Mouse (Mus musculus) neural tube, embryonic 11.5 days (tissue): ENCODE measurements at regions not wholly inside any gene's neighbourhood (a gene's known extent, or its start where the extent isn't known, plus 50 kb on each side); places are given as distances from the start of the nearest gene placed in this dataset.
A peak's percentile ranks its signal among the peaks of the same experiment; 100 is the strongest.
"Not testable (repeated sequence)": the region's sequence is repeated elsewhere in the genome, so short reads cannot be mapped to it uniquely, and the experiment has no call there.

ENCODE experiments used
- ATAC-seq: fragments of 200-750 bp; cut with Nextera tagmentation; 2 replicates; pipeline ENCODE4 v1.8.0; 2017; ENCODE audit warnings: moderate number of reproducible peaks, mild to moderate bottlenecking, moderate TSS enrichment, moderate library complexity; ENCODE audit not compliant: insufficient read depth, low FRiP score, low TSS enrichment
- DNase-seq: peaks from one replicate; pipeline ENCODE4 v3.0.0-alpha.2; 2015; ENCODE audit warnings: low spot score
- H3K27ac ChIP-seq: fragments of 300-500 bp; sonication (generic); 2 replicates; pipeline ENCODE4 v1.5.1; 2014; ENCODE audit warnings: low read depth, mild to moderate bottlenecking, low read length
- H3K27me3 ChIP-seq: fragments of 300-500 bp; sonication (generic); 2 replicates; pipeline ENCODE4 v1.6.1; 2014; ENCODE audit warnings: mild to moderate bottlenecking, low read length, mixed read lengths; ENCODE audit not compliant: control insufficient read depth, insufficient read depth
- H3K36me3 ChIP-seq: fragments of 300-500 bp; sonication (generic); 2 replicates; pipeline ENCODE4 v1.6.1; 2014; ENCODE audit warnings: mild to moderate bottlenecking, low read length, moderate library complexity, mixed read lengths; ENCODE audit not compliant: control insufficient read depth, insufficient read depth
- H3K4me1 ChIP-seq: fragments of 300-500 bp; sonication (generic); 2 replicates; pipeline ENCODE4 v1.6.1; 2014; ENCODE audit warnings: low read length, mixed read lengths; ENCODE audit not compliant: control insufficient read depth, insufficient read depth
- H3K4me2 ChIP-seq: fragments of 300-500 bp; sonication (generic); 2 replicates; pipeline ENCODE4 v1.6.1; 2014; ENCODE audit warnings: low read depth, mild to moderate bottlenecking, moderate library complexity
- H3K4me3 ChIP-seq: fragments of 300-500 bp; sonication (generic); 2 replicates; pipeline ENCODE4 v1.5.1; 2014; ENCODE audit warnings: low read depth, low read length
- H3K9ac ChIP-seq: fragments of 300-500 bp; sonication (generic); 2 replicates; pipeline ENCODE4 v1.6.1; 2014; ENCODE audit warnings: mild to moderate bottlenecking, low read length
- H3K9me3 ChIP-seq: fragments of 300-500 bp; sonication (generic); 2 replicates; pipeline ENCODE4 v1.6.1; 2016; ENCODE audit warnings: low read length; ENCODE audit not compliant: control insufficient read depth
- WGBS: fragments of 180-500 bp; shearing (Covaris S2); extraction: QIAGEN DNeasy Blood & Tissue Kit; methylation state at CpG from one replicate; pipeline ENCODE4 v1.1.7; 2014; 5-methylcytosine and 5-hydroxymethylcytosine counted together

DNA sequence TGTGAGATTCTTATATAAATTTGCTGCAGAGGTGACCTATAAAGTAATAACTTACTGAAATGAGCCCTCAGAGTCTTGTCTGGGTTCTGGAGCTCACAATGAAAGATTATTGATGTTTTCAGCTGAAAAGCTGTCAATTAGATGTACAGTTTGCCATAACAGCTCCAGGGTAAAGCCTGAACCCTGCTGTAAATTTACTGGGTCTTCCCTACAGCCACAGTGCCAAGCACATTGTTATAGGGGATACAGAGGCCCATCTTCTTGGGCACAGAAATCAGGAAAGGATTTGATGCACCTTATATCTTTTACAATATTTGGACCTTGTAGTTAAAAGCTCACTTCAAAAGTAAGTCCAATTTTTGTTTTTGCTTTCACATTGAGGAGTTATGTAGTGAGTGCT, 628.0 kb downstream of the Cdh9 start:
- ATAC-seq (peak; percentile 60; the same call in 1 of the 2 replicates), DNase-seq (no peak)
- Histone ChIP-seq H3K36me3 (no peaks in the 10 kb centered on the region), H3K4me2 (no peak overlapping the region), H3K9ac (no peak overlapping the region), H3K27me3 (no peaks in the 10 kb centered on the region), H3K27ac (no peak overlapping the region), H3K9me3 (no peaks in the 10 kb centered on the region), H3K4me3 (no peak overlapping the region), H3K4me1 (no peaks in the 10 kb centered on the region)

GRCm38 (mm10) chr15:17357083-17357774, 628.7 kb downstream of the Cdh9 start:
- DNase-seq (no peak), ATAC-seq (peak; percentile 63; the same call in 1 of the 2 replicates)
- H3K27me3 ChIP-seq: no peaks in the 10 kb centered on the region
- H3K4me2 ChIP-seq: no peak overlapping the region
- no peaks in the 10 kb centered on the region for H3K4me1 ChIP-seq
- no peak overlapping the region for H3K4me3 ChIP-seq
- no peaks in the 10 kb centered on the region for H3K36me3 ChIP-seq
- WGBS: 54% methylated on average over 2 of the region's 2 CpGs
- H3K9ac ChIP-seq: no peak overlapping the region
- H3K27ac ChIP-seq: no peak overlapping the region
- H3K9me3 ChIP-seq: no peaks in the 10 kb centered on the region

DNA sequence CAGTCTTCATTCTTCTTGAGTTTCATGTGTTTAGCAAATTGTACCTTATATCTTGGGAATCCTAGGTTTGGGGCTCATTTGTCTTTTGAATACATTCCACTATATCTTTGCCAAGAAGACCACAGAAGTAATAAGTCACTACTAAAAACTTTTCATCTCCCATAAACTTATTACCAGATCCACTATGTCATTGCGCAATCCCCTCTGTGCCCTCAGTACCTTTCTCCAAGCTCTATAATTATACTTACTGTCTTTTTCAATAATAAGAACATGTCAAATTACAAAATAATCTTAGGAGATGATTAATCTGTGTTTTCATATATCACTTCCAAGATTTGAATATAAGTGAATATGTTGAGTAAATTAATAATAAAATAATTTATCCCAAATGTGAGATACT, 676.1 kb downstream of the Cdh9 start:
- no peak overlapping the region for H3K4me3 ChIP-seq
- H3K27me3 ChIP-seq: no peaks in the 10 kb centered on the region
- no peaks in the 10 kb centered on the region for H3K4me1 ChIP-seq
- H3K9ac ChIP-seq: no peak overlapping the region
- no peak overlapping the region for H3K27ac ChIP-seq
- no peak overlapping the region for H3K4me2 ChIP-seq
- no peaks in the 10 kb centered on the region for H3K9me3 ChIP-seq
- DNase-seq (no peak), ATAC-seq (no peak)
- H3K36me3 ChIP-seq: no peaks in the 10 kb centered on the region
- 96% methylated on average over 1 of the region's 1 CpGs for WGBS

DNA sequence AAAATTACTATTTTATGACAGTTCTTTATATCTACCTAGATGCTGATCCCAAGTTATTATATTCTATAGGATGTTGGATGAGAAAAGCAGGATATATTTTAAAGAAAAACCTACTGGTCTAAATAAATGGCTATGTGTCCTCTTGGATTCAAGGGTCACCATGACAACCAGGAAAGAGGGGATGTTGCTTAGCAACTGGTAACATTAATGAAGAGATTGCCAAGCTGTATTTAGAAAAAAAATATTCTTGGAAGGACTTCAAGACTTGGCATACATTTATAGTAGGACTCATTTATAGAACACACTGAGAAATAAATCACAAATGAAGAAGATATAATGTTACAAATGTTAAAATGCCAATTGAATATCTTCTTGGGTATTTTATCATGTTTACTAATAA, 699.2 kb downstream of the Cdh9 start:
- no peaks in the 10 kb centered on the region for H3K36me3 ChIP-seq
- H3K4me1 ChIP-seq: no peaks in the 10 kb centered on the region
- H3K9ac ChIP-seq: no peak overlapping the region
- no peaks in the 10 kb centered on the region for H3K9me3 ChIP-seq
- H3K4me3 ChIP-seq: no peak overlapping the region
- H3K27ac ChIP-seq: no peak overlapping the region
- H3K4me2 ChIP-seq: no peak overlapping the region
- H3K27me3 ChIP-seq: no peaks in the 10 kb centered on the region
- DNase-seq (no peak), ATAC-seq (no peak)

DNA sequence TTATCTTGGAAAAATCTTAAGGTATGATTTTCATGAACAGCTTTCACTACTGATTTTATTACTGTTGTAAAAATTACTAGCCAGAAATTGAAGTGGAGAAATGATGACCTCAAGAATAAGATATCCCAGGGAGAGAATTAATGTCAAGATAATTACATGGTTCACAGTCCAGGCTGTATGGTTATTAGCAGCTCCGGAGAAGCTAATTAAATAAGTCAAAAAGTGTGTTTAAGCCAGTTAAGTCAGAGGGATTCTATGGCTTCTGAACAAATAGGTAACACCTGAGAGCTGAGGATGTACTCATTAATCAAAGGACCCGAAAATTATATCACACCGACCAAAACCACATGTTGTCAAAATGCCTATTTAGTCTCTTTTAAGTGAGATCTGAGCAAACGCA, 703.3 kb downstream of the Cdh9 start:
- Histone ChIP-seq H3K9me3 (no peaks in the 10 kb centered on the region), H3K4me3 (no peak overlapping the region), H3K4me2 (no peak overlapping the region), H3K36me3 (no peaks in the 10 kb centered on the region), H3K27ac (no peak overlapping the region), H3K27me3 (no peaks in the 10 kb centered on the region), H3K4me1 (no peaks in the 10 kb centered on the region), H3K9ac (no peak overlapping the region)
- 82% methylated on average over 4 of the region's 4 CpGs for WGBS
- ATAC-seq: no peak
- DNase-seq: no peak

- H3K4me1 ChIP-seq: no peaks in the 10 kb centered on the region
- no peak overlapping the region for H3K4me2 ChIP-seq
- WGBS: 90% methylated on average over 1 of the region's 1 CpGs
- no peaks in the 10 kb centered on the region for H3K9me3 ChIP-seq
- no peak for ATAC-seq
- H3K27ac ChIP-seq: no peak overlapping the region
- H3K9ac ChIP-seq: no peak overlapping the region
- H3K36me3 ChIP-seq: no peaks in the 10 kb centered on the region
- no peaks in the 10 kb centered on the region for H3K27me3 ChIP-seq
- no peak overlapping the region for H3K4me3 ChIP-seq
- no peak for DNase-seq
These were observed 707.3 kb downstream of the Cdh9 start for GRCm38 (mm10) chr15:17435862-17436261.

DNA sequence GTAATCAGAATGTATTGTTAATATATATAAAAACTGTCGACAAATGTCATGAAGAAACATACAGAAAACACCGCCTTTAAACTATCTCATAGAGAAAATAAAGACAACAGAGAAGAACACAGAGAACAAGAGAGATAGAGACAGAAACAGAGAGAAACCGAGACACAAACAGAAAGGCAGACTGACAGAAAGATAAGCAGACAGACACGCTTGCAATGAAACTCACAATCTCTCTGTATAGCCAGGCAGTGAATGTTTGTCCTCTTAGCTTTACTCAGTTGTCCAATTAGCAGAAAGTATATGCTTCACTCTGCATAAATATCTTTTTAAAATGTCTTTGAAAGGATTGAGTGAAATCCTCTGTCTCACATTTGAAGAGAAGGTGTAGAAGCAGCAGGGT, 719.7 kb downstream of the Cdh9 start:
- Histone ChIP-seq H3K9ac (no peak overlapping the region), H3K27ac (no peak overlapping the region), H3K27me3 (no peaks in the 10 kb centered on the region), H3K4me1 (no peaks in the 10 kb centered on the region), H3K4me2 (no peak overlapping the region), H3K9me3 (no peaks in the 10 kb centered on the region), H3K36me3 (no peaks in the 10 kb centered on the region), H3K4me3 (no peak overlapping the region)
- DNase-seq: no peak
- no peak for ATAC-seq
- 89% methylated on average over 4 of the region's 4 CpGs for WGBS

DNA sequence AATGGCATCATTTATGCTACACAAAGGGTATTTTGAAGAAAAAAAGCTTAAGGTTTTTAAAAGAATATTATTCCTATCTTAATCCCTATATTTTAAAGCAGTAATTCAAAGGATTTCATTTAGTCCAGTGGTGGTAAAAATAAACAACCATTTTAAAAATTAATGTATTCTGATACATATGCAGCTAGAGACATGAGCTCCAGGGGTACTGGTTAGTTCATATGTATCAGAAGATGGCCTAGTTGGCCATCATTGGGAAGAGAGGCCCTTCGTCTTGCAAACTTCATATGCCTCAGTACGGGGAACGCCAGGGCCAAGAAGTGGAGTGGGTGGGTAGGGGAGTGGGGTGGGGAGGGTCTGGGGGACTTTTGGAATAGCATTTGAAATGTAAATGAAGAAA, 721.2 kb downstream of the Cdh9 start:
- peak; percentile 87 for DNase-seq

GRCm38 (mm10) chr15:17467077-17467476, 738.5 kb downstream of the Cdh9 start:
- DNase-seq: no peak
- Histone ChIP-seq H3K4me3 (no peak overlapping the region), H3K27me3 (no peaks in the 10 kb centered on the region), H3K4me2 (no peak overlapping the region), H3K4me1 (no peaks in the 10 kb centered on the region), H3K27ac (no peak overlapping the region), H3K9ac (no peak overlapping the region), H3K36me3 (no peaks in the 10 kb centered on the region), H3K9me3 (no peaks in the 10 kb centered on the region)
- ATAC-seq: no peak
- 92% methylated on average over 1 of the region's 1 CpGs for WGBS

More for the DNA sequence above, 721.2 kb downstream of the Cdh9 start:
- H3K36me3 ChIP-seq, H3K9ac ChIP-seq, H3K4me2 ChIP-seq, H3K4me1 ChIP-seq, H3K4me3 ChIP-seq, H3K27me3 ChIP-seq, H3K27ac ChIP-seq, ATAC-seq, H3K9me3 ChIP-seq: not testable (repeated sequence)
- 87% methylated on average over 3 of the region's 3 CpGs for whole genome bisulfite sequencing
